Mouse (Mus musculus): Measurements from ENCODE around the gene Map4k4.
A peak's percentile ranks its signal among the peaks of the same experiment; 100 is the strongest.

Map4k4 gene

GRCm38 (mm10) chr1:39901063-39901811 lies 524 bp downstream of the Map4k4 start:
- DNase-seq = peak; percentile 60

DNA sequence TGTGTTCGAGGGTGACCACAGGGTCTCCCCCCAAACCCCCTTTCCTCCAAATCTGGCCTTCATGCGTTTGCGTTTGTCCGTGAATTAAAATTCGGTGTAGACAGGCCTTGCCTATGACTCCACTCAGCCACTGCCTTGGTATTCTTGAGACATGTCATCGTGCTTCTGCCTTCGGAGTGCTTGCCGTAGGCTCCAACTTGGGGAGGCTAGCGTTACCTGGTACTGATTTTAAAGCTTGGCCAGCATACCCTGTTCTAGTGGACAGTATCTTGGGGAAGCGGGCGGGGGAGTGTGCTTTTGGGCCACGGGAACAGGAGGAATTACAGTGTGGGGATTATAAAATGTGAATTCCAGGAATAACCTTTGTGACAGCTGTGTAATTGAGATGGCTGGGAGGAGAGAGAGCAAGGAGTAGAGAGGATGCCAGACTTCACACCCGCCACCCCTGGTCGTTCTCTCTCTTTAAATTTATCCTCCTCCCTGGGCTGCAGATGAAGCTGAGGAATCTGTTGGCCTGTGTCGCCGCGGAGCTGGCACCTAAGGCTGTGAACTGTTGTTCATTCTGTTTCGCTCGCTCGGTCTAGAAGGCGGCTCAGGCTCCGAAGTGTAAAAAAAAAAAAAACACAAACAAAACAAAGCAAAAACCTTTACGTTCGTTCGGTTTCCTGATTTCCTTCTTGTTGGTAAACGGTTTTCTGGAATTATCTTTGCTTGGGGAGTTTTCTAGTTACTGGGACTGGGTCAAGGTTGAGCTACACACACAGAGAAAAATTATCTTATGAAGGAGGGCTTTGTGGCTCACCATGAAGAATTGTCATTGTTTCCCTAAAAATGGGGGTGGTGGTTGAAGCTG lies 1.4 kb downstream of the Map4k4 start:
- DNase-seq = peak; percentile 58

- DNase-seq = peak; percentile 62
Measured at GRCm38 (mm10) chr1:39902704-39903151, 2.0 kb downstream of the Map4k4 start.

DNA sequence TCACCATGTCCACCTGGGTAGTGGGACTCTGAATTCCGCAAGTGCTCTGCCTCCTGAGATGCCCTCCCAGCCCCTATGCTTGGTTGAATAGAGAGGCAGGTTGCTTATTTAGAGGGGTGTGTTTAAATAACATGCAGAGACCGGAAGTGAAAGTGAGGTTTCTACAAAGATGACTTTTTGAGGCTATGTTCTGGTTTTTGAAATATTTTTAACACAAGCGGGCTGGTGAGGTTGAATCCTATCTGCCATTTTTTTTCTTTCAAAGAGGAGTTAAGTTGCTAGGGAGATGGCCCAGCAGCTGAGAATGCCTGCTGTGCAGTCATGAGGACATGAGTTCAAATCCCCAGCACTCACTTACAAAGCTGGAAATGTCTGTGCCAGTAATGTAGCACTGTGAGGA lies 4.0 kb downstream of the Map4k4 start:
- no peak for DNase-seq

DNA sequence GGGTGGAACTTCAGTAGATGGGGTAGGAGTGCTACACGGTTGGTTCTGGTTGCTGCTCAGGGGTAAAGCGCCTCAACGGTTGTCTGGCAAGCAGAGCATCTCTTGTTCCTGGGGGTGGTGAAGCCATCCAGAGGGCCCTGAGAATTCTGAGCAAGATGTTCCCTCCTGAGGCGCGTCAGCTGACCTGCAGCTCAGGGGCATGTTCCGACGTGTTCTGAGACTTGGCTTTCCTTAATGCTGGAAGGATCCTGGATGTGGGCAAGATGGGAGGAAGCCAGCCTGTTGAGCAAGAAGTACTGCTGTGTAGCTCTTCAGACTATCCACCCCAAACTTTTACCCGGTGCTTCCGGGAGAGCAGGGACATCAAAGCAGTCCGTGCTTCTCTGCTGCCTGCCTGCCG lies 6.2 kb downstream of the Map4k4 start:
- no peak for DNase-seq

GRCm38 (mm10) chr1:39908976-39909375 lies 8.3 kb downstream of the Map4k4 start:
- no peak for DNase-seq

DNA sequence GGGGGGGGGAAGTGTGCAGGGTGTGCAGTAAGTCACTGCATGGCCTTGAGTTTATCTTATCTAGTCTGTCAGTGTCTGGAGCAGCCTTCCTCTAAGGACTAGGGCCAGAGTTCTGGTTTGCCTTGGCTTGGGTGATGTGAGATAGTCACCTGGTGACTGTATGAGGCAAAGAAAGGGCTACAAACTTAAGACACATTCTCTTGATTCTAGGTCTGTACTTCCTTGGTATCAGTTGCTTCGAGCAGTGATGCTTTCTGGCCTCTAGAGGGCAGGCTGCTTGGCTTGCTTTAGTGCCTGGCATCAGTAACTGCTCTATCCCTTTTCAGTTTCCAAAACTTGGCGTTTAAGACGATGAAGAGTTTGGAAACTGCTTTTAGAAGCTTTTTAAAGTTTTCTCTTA lies 10.7 kb downstream of the Map4k4 start:
- DNase-seq = peak; percentile 39

DNA sequence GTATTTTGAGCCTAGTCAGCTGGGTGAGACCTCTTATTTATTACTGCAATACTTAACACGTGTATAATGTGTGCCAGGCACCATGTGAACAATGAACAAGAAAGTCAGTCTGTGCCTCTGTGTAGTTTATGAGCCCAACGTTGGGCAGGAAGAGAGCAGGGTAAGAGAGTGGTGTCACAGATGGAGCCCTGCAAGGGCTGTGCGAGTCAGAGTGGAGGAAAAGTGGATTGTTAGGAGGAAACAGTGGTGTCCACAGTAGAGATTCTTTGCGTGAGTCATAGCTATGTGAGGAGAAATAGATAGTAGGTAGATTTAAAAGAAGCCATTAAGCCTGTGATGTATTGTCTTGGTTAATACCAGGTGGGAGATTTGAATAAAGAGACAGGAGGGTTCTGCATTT lies 12.5 kb downstream of the Map4k4 start:
- DNase-seq = no peak

DNA sequence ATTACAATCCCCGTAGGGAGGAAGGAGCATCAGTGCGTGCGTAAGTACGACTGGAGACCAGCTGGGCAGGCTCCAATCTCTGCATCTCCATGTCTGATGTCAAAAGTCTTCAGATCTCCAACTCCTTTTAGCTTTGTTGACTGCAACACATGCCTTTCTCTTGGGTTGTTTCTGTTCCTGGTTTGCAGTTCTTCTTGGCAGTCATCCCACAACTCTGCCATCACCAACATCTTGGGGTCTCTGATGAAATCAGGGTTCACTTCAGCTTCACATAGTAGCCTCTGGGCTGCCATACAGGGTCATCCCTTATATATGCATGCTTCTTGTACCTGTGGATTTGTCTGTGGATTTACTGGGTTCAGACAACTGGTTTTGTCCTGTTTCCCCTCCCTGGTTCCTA lies 15.4 kb downstream of the Map4k4 start:
- DNase-seq = no peak

DNA sequence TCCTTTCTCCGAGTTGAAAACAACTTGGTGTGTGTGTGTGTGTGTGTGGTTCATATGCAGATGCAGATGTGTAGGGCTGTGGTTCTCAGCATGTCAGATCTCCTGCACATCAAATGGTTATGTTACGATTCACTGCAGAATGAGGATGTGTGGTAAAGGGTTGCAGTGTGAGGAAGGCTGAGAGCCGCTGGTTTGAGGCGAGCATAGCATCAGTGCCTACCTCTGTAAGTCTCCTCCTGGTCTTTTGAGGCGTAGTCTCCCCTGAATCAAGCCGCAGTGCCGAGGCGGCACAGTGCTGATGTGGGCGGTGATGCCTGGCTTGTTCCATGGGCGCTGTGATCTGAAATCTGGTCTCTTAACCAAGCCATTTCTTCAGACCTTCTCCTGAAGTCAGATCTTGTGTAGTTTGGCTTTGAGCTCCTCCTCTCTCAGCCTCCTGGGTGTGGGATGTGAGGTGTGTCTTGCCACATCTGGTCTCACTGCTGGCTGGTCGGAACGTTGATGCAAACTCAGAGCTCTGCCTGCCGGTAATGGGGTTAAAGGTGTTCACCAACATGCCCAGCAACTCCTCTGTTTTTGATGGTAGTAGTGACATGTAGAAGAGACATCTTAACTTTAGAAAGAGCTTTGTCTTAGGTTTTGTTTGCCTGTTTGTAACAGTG lies 17.3 kb downstream of the Map4k4 start:
- DNase-seq = no peak

GRCm38 (mm10) chr1:39918517-39919115 lies 17.9 kb downstream of the Map4k4 start:
- DNase-seq = no peak

DNA sequence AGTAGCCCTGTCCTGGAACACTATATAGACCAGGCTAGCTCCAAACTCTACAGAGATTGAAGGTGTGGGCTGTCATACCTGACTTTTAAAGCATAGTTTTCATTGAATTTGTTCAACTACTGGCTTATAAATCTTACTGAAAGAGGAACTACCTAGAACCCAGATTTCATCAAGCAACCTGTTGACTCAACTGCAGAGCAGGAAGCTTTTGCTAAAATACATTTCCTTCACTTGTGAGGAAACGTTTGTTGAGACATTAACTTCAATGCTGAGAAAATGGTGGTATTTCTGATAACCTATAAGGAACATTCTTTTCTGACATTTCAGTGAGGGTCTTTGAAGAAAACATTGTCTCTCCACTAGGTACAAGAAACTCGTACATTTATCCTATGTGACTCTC lies 19.9 kb downstream of the Map4k4 start:
- no peak for DNase-seq

DNA sequence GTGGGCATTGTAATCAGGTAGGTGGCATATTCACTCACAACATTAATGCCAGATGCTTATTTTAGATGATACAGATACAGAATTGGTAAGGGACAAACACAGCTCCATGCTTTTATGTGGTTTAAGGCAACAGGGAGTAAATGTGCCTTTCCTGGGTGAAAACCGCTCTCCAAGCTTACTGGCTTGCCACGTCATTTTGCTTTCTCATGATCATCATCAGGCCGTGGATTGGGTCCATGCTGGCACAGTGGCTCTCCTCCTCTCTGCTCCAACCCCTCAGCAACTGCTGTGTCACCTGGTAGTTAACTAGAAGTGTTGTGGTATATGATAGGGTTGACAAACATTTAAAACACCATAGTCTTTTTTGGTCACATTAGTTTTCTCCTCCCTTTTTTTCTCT lies 21.3 kb downstream of the Map4k4 start:
- no peak for DNase-seq

DNA sequence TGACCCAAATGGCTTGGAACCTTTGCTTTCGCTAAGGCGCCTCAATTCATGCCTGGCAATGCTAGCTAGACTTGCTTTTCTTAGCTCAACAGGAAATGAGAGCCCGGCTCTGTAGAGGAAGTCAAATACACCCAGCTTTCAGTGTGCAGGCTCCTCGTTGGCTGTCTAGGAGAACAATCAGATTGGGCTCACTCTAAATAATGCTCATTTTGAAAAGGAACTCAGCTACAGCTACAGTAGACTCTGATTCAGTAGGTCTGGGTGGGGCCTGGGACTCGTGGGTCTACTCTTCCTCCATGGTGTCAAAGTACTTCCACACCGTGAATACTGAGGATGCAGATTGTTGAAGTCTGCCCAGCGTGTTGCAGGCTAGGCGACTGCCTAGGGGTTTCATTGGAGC lies 22.0 kb downstream of the Map4k4 start:
- DNase-seq = no peak

GRCm38 (mm10) chr1:39923395-39924337 lies 23.0 kb downstream of the Map4k4 start:
- DNase-seq = no peak

DNA sequence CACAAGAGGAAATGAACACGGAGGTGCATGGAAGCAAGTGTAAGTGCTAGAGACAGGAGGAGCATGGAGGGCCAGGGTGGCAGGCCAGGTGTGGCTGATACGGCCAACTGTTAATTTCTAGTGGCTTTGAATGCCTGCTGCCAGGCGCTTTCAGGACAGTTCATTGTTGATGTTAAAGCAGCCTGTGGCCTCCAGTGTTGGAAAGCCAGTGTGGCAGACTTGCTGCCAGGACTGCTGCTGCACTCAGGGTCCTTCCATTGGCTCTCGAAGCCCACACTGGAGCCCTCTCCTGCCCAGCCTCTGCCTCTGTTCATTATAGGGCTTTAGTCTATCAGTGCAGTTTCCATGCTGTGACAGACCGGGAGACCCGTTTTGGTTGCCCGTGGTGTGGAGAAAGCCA lies 30.3 kb downstream of the Map4k4 start:
- no peak for DNase-seq

GRCm38 (mm10) chr1:39932216-39932739 lies 31.6 kb downstream of the Map4k4 start:
- no peak for DNase-seq

- no peak for DNase-seq
Measured at GRCm38 (mm10) chr1:39932922-39933321, 32.2 kb downstream of the Map4k4 start.

GRCm38 (mm10) chr1:39934954-39935353 lies 34.2 kb downstream of the Map4k4 start:
- no peak for DNase-seq

- no peak for DNase-seq
Measured at GRCm38 (mm10) chr1:39935616-39936015, 34.9 kb downstream of the Map4k4 start.

DNA sequence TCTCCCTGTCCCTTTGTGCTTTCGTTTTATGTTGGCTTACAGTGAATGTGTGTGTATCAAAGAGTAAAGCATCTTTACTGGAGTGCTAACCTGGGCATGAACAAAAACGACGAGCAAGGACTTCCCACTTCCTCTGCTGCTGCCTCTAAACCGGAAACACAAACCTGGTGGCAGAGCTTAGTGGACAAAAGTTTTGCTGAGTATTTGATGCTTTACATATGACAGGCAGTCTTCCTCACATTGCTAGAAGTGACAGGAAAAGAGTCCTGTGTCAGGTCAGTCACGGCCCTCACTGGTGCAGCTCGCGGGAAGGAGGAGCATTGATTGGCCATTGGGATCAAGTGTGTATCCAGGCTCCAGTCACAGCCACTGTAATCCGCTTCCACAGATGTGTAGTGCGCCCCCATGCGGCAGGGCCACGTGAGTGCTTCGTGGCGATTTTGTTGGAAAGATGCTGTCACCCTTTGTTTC lies 35.7 kb downstream of the Map4k4 start:
- peak; percentile 75 for DNase-seq

DNA sequence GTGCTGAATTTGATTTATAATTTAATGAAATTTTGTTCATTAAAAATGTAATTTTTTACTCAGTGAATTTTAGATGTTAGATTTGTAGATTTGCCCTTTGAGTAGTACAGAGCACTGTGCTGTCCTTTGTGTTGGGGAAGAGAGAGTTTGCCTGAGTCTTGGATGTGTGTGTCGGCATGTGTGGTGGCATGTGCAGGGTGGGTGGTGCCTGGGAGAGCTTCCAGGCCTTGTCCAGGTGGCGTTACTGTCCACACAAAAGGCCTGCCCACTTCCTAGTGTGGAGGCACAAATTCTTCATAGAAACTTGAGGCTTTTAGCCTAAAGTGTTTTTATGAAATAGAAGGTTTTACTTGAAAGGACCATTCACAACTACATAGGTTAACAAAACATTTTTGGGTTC lies 36.2 kb downstream of the Map4k4 start:
- no peak for DNase-seq
